Mouse (Mus musculus): ENCODE data around the gene Ddx23. TPM values are rescaled to one million over a fixed set of nuclear protein-coding genes. Genes with fewer than 3 reads are reported as not detected.

Gene Ddx23
- polyA plus RNA-seq, 1 experiment from 2014 or later = 15.2 TPM

DNA sequence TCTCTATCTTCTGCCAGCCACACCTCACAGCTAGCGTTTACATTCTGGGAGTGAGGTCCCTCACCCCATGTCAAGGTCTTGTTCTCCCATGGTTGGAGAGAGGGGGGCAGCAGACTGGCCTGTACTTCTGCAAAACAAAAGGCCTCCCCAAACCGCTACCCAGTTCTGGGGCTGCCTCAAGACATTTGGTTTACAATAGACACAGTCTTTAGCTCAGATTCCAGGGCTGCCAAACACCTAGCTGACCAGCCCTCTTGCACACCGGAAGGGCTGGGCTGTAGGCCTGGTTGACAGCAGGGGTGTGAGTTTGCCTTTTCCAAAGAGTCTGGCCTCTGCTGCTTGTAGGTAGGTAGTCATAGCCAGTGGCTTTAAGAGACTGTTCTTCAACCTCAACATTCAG lies 25.5 kb downstream of the Ddx23 start:
- ATAC-seq (replicated peaks; ENCODE audit: extremely low read depth, insufficient read depth, low FRiP score) = no peak
- Histone ChIP-seq H3K4me2 (ENCODE audit: low read depth, low read length) (no peak overlapping the region), H3K9me3 (replicated peaks; ENCODE audit: control insufficient read depth, low read length) (no peaks in the 10 kb centered on the region), H3K27me3 (ENCODE audit: control insufficient read depth, insufficient read depth, low read length) (peaks cover 27% of the 10 kb centered on the region), H3K9ac (ENCODE audit: low read length) (no peak overlapping the region), H3K36me3 (ENCODE audit: control insufficient read depth, insufficient read depth) (no peaks in the 10 kb centered on the region), H3K27ac (ENCODE audit: low read length) (no peak overlapping the region), H3K4me1 (ENCODE audit: control insufficient read depth, insufficient read depth, low read length) (peaks cover 27% of the 10 kb centered on the region), H3K4me3 (ENCODE audit: low read length) (no peak overlapping the region)
- WGBS = 64% methylated on average over 3 of the region's 3 CpGs

DNA sequence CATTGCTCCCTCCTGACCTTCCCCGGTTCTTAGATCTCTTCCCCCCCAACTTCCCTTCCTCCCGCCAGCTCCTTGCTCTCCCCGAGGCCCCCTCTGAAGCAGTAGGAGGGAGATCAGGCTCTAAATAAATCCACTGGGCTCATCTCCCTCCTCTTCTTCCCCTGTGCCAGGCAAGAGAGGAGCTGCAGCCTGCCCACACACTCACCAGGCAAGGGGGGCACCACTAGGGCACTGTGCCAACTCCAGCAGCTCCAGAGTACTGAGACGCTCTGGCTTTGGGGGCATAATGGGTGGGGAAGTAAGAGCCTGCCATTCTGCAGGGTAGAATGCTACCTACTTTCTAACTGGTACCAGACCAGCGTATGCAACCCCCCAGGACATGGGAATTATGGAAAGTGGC lies 26.2 kb downstream of the Ddx23 start:
- H3K9me3 ChIP-seq (replicated peaks; ENCODE audit: control insufficient read depth, low read length) = no peaks in the 10 kb centered on the region
- H3K36me3 ChIP-seq (ENCODE audit: control insufficient read depth, insufficient read depth) = no peaks in the 10 kb centered on the region
- H3K4me1 ChIP-seq (ENCODE audit: control insufficient read depth, insufficient read depth, low read length) = peaks cover 33% of the 10 kb centered on the region
- no peak overlapping the region for H3K4me2 ChIP-seq (ENCODE audit: low read depth, low read length)
- 56% methylated on average over 5 of the region's 5 CpGs for WGBS
- H3K27me3 ChIP-seq (ENCODE audit: control insufficient read depth, insufficient read depth, low read length) = peaks cover 31% of the 10 kb centered on the region
- no peak overlapping the region for H3K27ac ChIP-seq (ENCODE audit: low read length)
- H3K4me3 ChIP-seq (ENCODE audit: low read length) = no peak overlapping the region
- no peak overlapping the region for H3K9ac ChIP-seq (ENCODE audit: low read length)
- no peak for ATAC-seq (replicated peaks; ENCODE audit: extremely low read depth, insufficient read depth, low FRiP score)

DNA sequence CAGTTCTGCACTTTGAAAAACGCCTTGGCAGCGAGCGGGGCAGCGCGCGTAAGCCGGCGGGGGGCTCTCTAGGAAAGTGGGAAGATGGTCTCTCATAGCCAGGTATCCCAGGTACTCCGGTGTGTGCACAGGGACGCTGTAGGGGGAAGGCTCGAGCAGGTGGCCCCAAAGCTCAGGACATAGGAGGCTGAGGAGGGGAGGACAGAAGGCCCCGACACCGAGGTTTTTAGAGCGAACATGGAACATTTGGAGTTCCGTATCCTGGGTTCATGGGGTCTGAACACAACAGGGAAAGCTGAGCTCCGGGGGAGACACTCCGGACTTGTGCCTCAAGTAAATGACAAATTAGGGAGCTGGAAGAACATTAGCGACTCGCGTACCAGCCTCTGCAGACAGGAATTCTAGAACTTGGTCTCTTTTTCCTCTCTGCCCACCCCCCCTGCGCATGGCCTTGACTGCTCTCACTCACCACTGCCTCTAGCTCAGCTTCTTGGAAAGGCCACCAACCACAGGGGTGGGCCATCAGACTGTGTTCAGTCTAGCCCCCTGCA lies 27.3 kb downstream of the Ddx23 start:
- WGBS = 6% methylated on average over 21 of the region's 21 CpGs
- Histone ChIP-seq H3K4me1 (ENCODE audit: control insufficient read depth, insufficient read depth, low read length) (peaks cover 37% of the 10 kb centered on the region), H3K27ac (ENCODE audit: low read length) (no peak overlapping the region), H3K4me2 (ENCODE audit: low read depth, low read length) (peak overlapping the region; percentile 99), H3K36me3 (ENCODE audit: control insufficient read depth, insufficient read depth) (no peaks in the 10 kb centered on the region), H3K27me3 (ENCODE audit: control insufficient read depth, insufficient read depth, low read length) (peaks cover 41% of the 10 kb centered on the region), H3K9ac (ENCODE audit: low read length) (peak overlapping the region; percentile 72), H3K4me3 (ENCODE audit: low read length) (peak overlapping the region; percentile 76), H3K9me3 (replicated peaks; ENCODE audit: control insufficient read depth, low read length) (no peaks in the 10 kb centered on the region)
- no peak for ATAC-seq (replicated peaks; ENCODE audit: extremely low read depth, insufficient read depth, low FRiP score)

DNA sequence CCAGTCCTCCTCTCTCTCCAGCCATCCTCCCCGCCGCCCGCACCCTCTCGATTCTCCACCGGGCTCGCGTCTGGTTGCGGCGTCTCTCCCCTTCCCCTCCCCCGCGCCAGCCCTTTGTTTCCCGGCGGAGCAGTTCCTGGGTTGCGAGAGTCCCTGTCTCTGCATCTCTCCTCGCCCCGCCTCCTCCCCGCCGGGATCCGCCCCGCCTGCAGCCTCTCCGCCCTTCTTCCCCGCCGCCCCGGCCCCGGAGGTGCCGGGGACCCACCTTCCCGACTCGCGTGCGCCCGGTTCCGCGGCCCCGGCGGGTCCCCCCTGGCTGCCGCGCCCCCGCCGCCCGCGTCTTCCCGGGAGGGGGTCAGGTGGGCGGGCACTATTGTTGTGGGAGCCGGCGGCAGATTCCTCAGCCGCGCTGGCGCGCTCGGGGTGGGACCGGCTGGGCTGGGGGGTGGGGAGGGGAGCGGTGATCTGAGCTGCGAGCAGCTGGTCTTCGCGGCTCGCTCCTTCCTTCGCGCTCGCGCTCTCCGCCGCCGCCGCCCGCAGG lies 28.1 kb downstream of the Ddx23 start:
- Histone ChIP-seq H3K4me3 (ENCODE audit: low read length) (peak overlapping the region; percentile 76), H3K9ac (ENCODE audit: low read length) (peak overlapping the region; percentile 72), H3K9me3 (replicated peaks; ENCODE audit: control insufficient read depth, low read length) (no peaks in the 10 kb centered on the region), H3K4me1 (ENCODE audit: control insufficient read depth, insufficient read depth, low read length) (peaks cover 37% of the 10 kb centered on the region), H3K27ac (ENCODE audit: low read length) (no peak overlapping the region), H3K4me2 (ENCODE audit: low read depth, low read length) (peak overlapping the region; percentile 99), H3K27me3 (ENCODE audit: control insufficient read depth, insufficient read depth, low read length) (peaks cover 43% of the 10 kb centered on the region), H3K36me3 (ENCODE audit: control insufficient read depth, insufficient read depth) (no peaks in the 10 kb centered on the region)
- WGBS = under 1% methylated on average over 55 of the region's 65 CpGs
- ATAC-seq (replicated peaks; ENCODE audit: extremely low read depth, insufficient read depth, low FRiP score) = peak; percentile 61

DNA sequence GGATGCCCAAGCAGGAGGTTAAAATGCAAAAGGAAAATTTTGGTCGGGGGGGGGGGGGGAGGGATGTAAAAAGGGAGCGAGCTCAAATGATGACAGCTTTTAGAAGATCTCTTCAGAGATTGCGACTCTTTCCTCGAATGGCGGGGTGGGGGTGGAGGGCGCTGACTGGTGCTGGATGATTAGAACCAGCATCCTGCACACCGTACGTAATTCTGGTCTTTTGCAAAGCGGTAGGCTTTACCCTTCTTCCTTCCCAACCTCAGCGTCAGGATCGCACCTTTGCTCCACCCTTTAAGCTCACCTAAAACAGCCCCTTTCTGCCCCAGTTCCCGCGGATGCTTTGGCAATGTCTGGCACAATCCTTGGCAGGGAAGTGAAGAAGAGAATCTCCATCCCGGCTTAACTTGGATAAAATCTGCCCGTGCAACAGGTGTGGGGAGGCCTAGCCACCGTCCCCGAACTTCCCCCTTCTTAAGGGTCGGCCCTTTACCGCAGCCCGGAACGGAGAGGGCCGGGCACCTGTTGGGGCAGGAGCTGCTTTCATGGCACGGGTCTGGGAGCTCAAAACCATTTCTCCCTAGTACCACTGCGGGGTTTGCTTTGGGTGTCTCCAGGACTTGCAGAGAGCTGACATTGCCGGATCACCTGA lies 28.7 kb downstream of the Ddx23 start:
- WGBS = under 1% methylated on average over 25 of the region's 25 CpGs
- Histone ChIP-seq H3K4me3 (ENCODE audit: low read length) (peak overlapping the region; percentile 76), H3K9me3 (replicated peaks; ENCODE audit: control insufficient read depth, low read length) (no peaks in the 10 kb centered on the region), H3K27me3 (ENCODE audit: control insufficient read depth, insufficient read depth, low read length) (peaks cover 49% of the 10 kb centered on the region), H3K4me1 (ENCODE audit: control insufficient read depth, insufficient read depth, low read length) (peaks cover 42% of the 10 kb centered on the region), H3K36me3 (ENCODE audit: control insufficient read depth, insufficient read depth) (no peaks in the 10 kb centered on the region), H3K9ac (ENCODE audit: low read length) (peak overlapping the region; percentile 72), H3K27ac (ENCODE audit: low read length) (no peak overlapping the region), H3K4me2 (ENCODE audit: low read depth, low read length) (peak overlapping the region; percentile 99)
- no peak for ATAC-seq (replicated peaks; ENCODE audit: extremely low read depth, insufficient read depth, low FRiP score)

DNA sequence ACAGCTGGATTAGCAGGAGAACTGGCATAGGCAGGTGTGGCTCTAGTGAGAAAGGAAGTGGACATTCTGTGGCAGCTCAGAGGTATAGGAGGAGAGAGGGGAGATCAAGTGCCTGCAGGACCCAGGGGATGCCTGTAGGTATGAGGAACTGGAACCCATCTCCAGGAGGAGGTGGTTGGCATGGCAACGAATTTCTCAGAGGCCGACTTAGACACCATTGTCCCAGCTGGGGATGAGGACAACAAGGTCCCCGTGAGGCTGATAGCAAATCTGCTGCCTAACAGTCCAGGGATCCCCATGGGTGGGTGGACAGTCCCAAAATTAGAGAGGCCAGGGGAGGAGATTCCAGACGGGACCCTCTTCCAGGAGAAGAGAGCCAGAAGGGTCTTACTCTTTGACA lies 29.8 kb downstream of the Ddx23 start:
- no peak for ATAC-seq (replicated peaks; ENCODE audit: extremely low read depth, insufficient read depth, low FRiP score)
- Histone ChIP-seq H3K27ac (ENCODE audit: low read length) (no peak overlapping the region), H3K27me3 (ENCODE audit: control insufficient read depth, insufficient read depth, low read length) (peaks cover 52% of the 10 kb centered on the region), H3K4me3 (ENCODE audit: low read length) (peak overlapping the region; percentile 76), H3K4me1 (ENCODE audit: control insufficient read depth, insufficient read depth, low read length) (peaks cover 46% of the 10 kb centered on the region), H3K9ac (ENCODE audit: low read length) (no peak overlapping the region), H3K36me3 (ENCODE audit: control insufficient read depth, insufficient read depth) (no peaks in the 10 kb centered on the region), H3K4me2 (ENCODE audit: low read depth, low read length) (peak overlapping the region; percentile 99), H3K9me3 (replicated peaks; ENCODE audit: control insufficient read depth, low read length) (no peaks in the 10 kb centered on the region)
- 2% methylated on average over 4 of the region's 4 CpGs for WGBS

DNA sequence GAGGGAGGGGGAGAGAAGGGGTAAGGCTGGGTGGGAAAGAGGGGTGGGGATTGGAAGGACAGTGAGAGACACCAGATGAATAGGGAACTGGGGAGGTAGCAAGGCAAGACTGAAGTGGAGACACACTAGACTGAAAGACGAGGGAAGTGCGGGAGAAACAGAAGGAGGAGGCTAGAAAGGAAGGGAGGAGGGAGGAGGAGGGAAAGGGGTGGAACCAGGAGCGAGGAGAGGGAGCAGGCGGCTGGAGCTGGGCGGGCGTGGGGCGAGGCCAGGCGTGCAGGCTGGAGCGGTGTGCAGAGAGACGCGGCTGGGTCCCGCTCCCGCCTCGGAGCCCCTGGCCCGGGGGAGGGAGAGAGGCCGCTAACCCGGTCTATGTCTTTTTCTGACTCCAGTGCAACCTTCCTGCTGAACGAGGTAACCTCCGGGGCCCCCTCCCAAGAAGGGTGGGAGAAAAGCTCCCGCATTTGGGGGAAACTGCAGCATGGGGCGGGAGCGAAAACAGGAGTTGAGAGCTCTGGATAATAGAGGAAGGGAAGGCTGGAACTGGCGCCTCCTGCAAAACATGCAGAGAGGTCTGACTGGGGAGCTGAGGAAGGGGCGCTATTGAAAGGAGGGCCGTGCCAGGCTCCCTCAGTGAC lies 30.5 kb downstream of the Ddx23 start:
- WGBS = 0% methylated on average over 23 of the region's 25 CpGs
- H3K4me1 ChIP-seq (ENCODE audit: control insufficient read depth, insufficient read depth, low read length) = peaks cover 46% of the 10 kb centered on the region
- H3K4me3 ChIP-seq (ENCODE audit: low read length) = peak overlapping the region; percentile 55
- 0 out of 2 replicates have a peak overlapping the region, but pooled peaks have one; percentile 10 for H3K27ac ChIP-seq (ENCODE audit: low read length)
- H3K27me3 ChIP-seq (ENCODE audit: control insufficient read depth, insufficient read depth, low read length) = peaks cover 55% of the 10 kb centered on the region
- peak; percentile 66 for ATAC-seq (replicated peaks; ENCODE audit: extremely low read depth, insufficient read depth, low FRiP score)
- H3K4me2 ChIP-seq (ENCODE audit: low read depth, low read length) = peak overlapping the region; percentile 75
- peak overlapping the region; percentile 62 for H3K9ac ChIP-seq (ENCODE audit: low read length)
- H3K9me3 ChIP-seq (replicated peaks; ENCODE audit: control insufficient read depth, low read length) = no peaks in the 10 kb centered on the region
- no peaks in the 10 kb centered on the region for H3K36me3 ChIP-seq (ENCODE audit: control insufficient read depth, insufficient read depth)

DNA sequence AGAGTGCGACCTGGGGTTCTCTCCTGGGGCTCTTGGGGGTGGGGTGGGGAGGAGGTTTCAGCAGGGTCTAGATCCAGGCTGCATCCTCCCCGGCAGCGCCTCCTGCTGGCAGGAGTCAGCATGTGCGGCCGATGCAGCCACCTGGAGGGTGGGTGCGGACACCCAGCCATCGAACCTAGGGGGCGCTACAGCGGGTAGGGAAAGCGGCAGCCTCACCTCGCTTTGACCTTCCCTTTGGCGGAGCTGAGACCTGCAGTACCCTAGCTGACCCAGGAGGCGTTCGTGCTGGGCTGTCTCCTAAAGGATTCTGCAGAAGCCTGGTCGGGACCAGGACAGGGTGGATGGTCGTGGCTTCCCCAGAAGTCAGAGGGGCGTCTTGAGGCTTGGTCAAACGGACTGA lies 31.2 kb downstream of the Ddx23 start:
- 0 out of 2 replicates have a peak, but pooled peaks have one; percentile 10 for ATAC-seq (replicated peaks; ENCODE audit: extremely low read depth, insufficient read depth, low FRiP score)
- no peak overlapping the region for H3K27ac ChIP-seq (ENCODE audit: low read length)
- 1% methylated on average over 18 of the region's 18 CpGs for WGBS

DNA sequence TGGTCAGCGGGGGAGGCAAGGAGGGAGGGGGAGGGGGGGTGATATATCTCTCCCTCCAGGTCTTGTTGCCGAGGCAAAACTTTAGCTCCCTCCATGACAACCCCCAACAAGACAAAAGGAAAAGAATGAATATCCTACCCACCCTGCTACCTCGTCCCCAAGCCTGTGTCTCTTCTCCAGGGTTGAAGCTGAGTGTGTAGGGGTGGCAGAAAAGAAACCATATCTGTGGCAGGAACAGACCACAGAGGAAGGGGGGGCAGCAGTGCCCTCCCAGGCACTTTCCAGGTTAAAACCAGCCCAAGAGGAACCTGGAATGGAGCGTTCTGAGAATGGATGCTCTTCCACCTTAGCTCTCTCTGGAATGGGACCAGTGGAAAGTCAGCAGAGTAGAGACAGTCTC lies 32.2 kb downstream of the Ddx23 start, which contains the start of gene Cacnb3:
Cacnb3 (plus strand) TSS at position 301 of the 400 bp plus-strand sequence.
- Histone ChIP-seq H3K4me2 (ENCODE audit: low read depth, low read length) (peak within 1 kb of the TSS; percentile 75), H3K9me3 (replicated peaks; ENCODE audit: control insufficient read depth, low read length) (no peaks in the 10 kb centered on the region), H3K4me1 (ENCODE audit: control insufficient read depth, insufficient read depth, low read length) (peaks cover 49% of the 10 kb centered on the region), H3K9ac (ENCODE audit: low read length) (peak within 1 kb of the TSS; percentile 62), H3K27me3 (ENCODE audit: control insufficient read depth, insufficient read depth, low read length) (peaks cover 51% of the 10 kb centered on the region), H3K36me3 (ENCODE audit: control insufficient read depth, insufficient read depth) (no peaks in the 10 kb centered on the region), H3K4me3 (ENCODE audit: low read length) (peak within 1 kb of the TSS; percentile 55), H3K27ac (ENCODE audit: low read length) (no peak within 1 kb of the TSS)
- ATAC-seq (replicated peaks; ENCODE audit: extremely low read depth, insufficient read depth, low FRiP score) = no peak
- 30% methylated on average over 4 of the region's 4 CpGs for WGBS

More for the DNA sequence above, 31.2 kb downstream of the Ddx23 start:
- Histone ChIP-seq H3K9me3 (replicated peaks; ENCODE audit: control insufficient read depth, low read length) (no peaks in the 10 kb centered on the region), H3K36me3 (ENCODE audit: control insufficient read depth, insufficient read depth) (no peaks in the 10 kb centered on the region), H3K4me3 (ENCODE audit: low read length) (peak overlapping the region; percentile 55), H3K9ac (ENCODE audit: low read length) (peak overlapping the region; percentile 62), H3K4me2 (ENCODE audit: low read depth, low read length) (peak overlapping the region; percentile 75), H3K4me1 (ENCODE audit: control insufficient read depth, insufficient read depth, low read length) (peaks cover 47% of the 10 kb centered on the region), H3K27me3 (ENCODE audit: control insufficient read depth, insufficient read depth, low read length) (peaks cover 52% of the 10 kb centered on the region)

Measured in heart, embryonic 16.5 days (tissue).